Mouse (Mus musculus) common myeloid progenitor, adult 5-6 weeks (primary cell): ENCODE results near the gene C1qtnf5. TPM values are rescaled to one million over a fixed set of nuclear protein-coding genes. Genes with fewer than 3 reads are reported as not detected.
A peak's percentile ranks its signal among the peaks of the same experiment; 100 is the strongest.

Experiments
- ATAC-seq: replicated peaks from 2 replicates; pipeline ENCODE4 v1.8.0; 2016; ENCODE audit warnings: low read depth, mild to moderate bottlenecking, moderate TSS enrichment, inconsistent platforms; ENCODE audit not compliant: poor library complexity, severe bottlenecking
- total RNA-seq: library from RNA; stranded (forward); fragments of 200-1000, 187-1606 nt; gene quantifications from 2 replicates; pipeline ENCODE4 v1.2.3, GENCODE M21; 2017

The C1qtnf5 gene
- total RNA-seq, 1 experiment from 2014 or later = not detected

GRCm38 (mm10) chr9:44078955-44079756 is 27.9 kb upstream of the C1qtnf5 start:
- peak; percentile 30 for ATAC-seq

GRCm38 (mm10) chr9:44079997-44080780 is 26.9 kb upstream of the C1qtnf5 start:
- ATAC-seq = no peak

DNA sequence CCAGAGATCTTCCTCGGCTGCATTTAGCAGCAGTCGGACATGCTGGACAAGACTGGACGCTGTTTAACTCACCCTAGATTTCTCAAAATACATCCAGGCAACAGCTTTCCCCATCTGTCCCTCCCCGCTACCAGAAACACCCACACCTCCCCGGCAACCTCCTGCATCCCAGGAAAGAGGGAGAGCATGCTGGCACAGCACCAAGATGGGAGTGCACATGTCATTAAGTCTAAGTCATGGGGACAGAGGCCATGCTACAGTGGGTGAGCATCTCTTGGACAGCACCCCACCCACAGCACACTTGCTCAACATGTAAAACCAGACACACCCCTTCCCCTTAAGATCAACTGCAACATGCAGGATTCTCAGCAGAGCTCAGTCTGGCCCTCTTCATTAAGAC is 26.1 kb upstream of the C1qtnf5 start:
- no peak for ATAC-seq

- no peak for ATAC-seq
These were observed 25.5 kb upstream of the C1qtnf5 start for GRCm38 (mm10) chr9:44081581-44081980.

DNA sequence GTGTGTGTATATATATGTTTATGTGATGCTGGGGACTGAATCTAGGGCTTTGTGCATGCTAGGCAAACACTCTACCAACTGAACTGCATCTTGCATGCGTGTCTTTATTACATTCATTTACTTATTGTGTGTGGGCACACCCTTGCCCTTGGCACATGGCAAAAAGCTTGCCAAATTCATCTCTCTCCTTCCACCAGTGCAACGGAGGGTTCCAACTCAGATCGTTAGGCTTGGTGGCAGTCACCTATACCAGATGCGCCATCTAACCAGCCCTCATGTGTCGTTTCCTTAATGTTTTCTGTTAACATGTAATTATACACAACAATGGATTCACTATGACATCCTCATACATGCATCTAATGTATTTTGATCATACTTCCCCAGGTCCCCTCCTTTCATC is 24.8 kb upstream of the C1qtnf5 start:
- ATAC-seq = no peak

DNA sequence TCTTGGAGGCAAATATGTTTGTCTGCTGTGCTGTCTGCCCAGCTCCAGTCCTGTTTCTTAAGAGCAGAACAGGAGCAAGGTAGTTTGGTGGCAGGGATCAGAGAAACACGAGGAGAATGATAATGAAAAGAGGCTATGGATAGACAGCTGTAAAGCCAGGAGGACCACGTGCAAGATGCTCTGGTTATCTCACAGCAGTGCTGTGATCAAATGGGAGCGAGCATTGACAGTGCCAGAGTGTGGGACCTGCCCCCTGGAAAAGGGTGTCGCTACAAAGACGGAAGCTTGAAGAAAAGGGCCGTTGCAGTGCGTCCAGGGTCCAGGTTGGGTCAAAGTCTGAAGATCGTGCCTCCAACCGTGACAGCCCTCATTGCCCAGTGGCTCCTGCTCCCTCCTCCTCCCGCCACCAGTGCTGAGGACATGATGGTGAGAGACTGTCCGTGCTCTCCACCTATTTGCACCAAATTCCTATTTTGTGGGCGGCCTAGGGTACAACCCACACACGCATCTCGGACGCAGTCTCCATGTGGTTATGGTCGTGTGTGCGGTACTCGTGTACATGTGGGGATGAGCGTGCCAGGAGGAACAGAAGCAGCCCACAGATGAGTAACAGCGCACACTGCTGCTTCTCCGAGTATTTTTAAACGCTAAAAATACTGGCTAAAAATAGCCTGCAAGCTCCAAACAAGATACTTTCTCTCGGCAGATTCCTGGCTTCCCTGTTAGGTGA is 23.5 kb upstream of the C1qtnf5 start:
- ATAC-seq = no peak

DNA sequence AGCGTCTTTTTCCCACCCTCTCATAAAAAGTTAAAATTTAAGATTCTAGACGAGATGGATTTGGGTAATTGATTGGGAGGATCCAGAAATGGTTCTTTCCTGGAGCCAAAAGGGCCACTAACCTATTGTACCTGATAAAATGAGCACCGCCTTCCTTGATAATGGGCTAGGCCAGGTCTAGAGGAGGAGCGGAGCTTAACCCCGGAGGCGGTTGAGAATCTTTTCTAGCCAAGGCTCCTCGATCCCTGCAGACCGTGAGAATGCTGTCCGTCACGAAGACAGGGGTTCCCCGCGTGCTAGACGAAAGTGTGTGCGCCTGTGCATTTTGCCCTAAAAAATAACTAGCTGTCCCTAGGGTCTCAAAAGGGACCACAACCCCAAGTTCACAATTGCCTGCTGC is 22.8 kb upstream of the C1qtnf5 start:
- ATAC-seq = peak; percentile 7; the same call in 1 of the 2 replicates

- ATAC-seq = peak; percentile 46
These were observed 22.3 kb upstream of the C1qtnf5 start for GRCm38 (mm10) chr9:44084659-44085229.

- no peak for ATAC-seq
These were observed 21.8 kb upstream of the C1qtnf5 start for GRCm38 (mm10) chr9:44085276-44085675.

- no peak for ATAC-seq
These were observed 21.0 kb upstream of the C1qtnf5 start for GRCm38 (mm10) chr9:44085741-44086665.

DNA sequence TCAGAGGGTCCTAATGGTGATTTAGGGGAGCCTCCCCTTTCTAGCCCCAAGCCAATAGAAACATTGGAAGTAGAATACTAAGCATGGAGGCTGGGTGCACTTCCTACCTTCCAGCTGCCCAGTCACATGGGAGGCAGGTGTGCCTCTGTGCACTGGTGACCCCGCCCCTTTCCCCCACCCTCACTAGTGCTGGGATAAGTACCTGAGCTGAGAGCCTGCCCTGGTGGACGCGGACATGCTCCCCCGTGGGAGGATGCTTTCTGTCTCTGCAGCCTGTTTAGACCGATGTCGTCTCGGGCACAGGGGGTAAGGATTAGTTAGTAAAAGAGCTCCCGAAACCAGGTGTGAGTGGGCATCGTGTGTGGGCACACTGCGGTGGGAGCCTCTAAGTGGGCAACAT is 20.1 kb upstream of the C1qtnf5 start:
- no peak for ATAC-seq

DNA sequence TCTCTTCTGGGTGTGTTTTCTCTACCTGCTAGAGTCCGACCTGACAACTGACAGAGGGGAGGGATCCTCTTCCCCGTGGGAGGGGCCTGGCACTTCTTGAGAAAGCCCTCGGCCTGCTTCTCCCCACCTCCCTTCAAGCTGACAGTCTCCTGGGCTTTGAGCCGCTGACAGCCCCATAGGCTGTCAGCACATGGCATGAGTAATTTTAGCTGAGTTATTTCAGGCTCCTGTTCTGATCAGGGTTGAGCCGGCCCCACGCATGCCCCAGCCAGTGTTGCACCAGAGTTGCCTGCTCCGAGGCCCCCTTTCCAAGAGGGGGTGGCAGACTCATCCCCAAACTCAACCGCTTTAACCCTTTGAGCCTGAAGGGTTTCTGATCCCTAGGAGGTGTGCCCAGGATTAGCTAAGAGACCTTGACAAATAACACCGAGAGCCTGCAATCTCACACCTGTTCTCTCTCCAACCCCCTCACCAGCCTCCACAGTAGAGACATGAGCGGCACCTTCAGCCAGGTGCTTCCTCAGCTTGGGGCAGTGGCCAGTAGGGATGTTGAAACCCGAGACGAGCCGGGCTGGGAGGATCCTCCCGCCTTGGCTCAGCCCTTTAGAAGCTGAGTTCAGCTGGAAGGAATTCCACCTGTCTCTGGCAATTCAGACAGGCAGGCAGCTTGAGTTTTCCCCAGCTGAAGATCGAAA is 19.1 kb upstream of the C1qtnf5 start:
- ATAC-seq = no peak

- ATAC-seq = peak; percentile 45
These were observed 18.0 kb upstream of the C1qtnf5 start for GRCm38 (mm10) chr9:44088877-44089608.

- ATAC-seq = peak; percentile 64
These were observed 13.2 kb upstream of the C1qtnf5 start for GRCm38 (mm10) chr9:44093612-44094503.

- peak; percentile 78 for ATAC-seq
These were observed 12.3 kb upstream of the C1qtnf5 start for GRCm38 (mm10) chr9:44094737-44095136.

DNA sequence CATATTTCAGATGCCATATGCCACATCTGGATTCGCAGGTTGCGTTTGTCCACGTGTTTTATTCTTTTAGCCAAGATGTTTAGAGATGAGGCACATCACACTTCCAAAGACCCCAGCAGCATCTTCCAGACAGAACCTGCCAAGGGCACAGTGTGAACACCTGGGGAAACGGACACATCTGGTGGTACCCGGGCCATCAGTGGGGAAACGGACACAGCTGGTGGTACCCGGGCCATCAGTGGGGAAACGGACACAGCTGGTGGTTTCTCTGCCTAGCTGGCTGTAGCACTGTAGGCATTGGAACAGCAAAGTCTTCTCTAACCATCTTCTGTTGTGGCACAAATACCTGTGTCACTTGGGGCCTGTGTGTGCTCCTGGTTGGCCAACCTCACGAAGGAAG is 11.3 kb upstream of the C1qtnf5 start:
- no peak for ATAC-seq

- no peak for ATAC-seq
These were observed 10.5 kb upstream of the C1qtnf5 start for GRCm38 (mm10) chr9:44096536-44096935.
